Mouse (Mus musculus): Measurements from ENCODE around the gene Gm13089.
"Not testable (repeated sequence)": the region's sequence is repeated elsewhere in the genome, so short reads cannot be mapped to it uniquely, and the experiment has no call there.

The Gm13089 gene

GRCm38 (mm10) chr4:143702611-143703010, at the start of gene Gm13089:
Gene Gm13089, minus strand, starts transcription at chr4:143702711.
- no peak for DNase-seq

- no peak for DNase-seq
Observed at GRCm38 (mm10) chr4:143719155-143719554, 16.6 kb upstream of the Gm13089 start, which contains the start of gene Gm13078. Gene Gm13078, plus strand, starts transcription at chr4:143719455.

GRCm38 (mm10) chr4:143657146-143657545, 45.4 kb downstream of the Gm13089 start, which contains the start of gene Gm13088:
Gene Gm13088, minus strand, starts transcription at chr4:143657246.
- not testable (repeated sequence) for DNase-seq

Data from cerebellum, adult 11 months (tissue).